Mouse (Mus musculus): Measurements from ENCODE around the gene Naa50. TPM values are rescaled to one million over a fixed set of nuclear protein-coding genes. Genes with fewer than 3 reads are reported as not detected.

Naa50 gene
- 123 TPM for polyA plus RNA-seq (2014; fragmentation: Illumina TruSeq; extraction: RNeasy Lipid Tissue Mini Kit (QIAGEN cat#74804); ENCODE audit: low read depth, low replicate concordance)

GRCm38 (mm10) chr16:44139536-44140185, at the start of gene Naa50, which contains the start of gene Atp6v1a:
Gene Naa50 (plus strand): TSS chr16:44139830.
Gene Atp6v1a (minus strand): TSS chr16:44139705.

GRCm38 (mm10) chr16:44173155-44173941, 33.7 kb downstream of the Naa50 start, which contains the start of gene Usf3:
Gene Usf3 (plus strand): TSS chr16:44173246.

Other genes starting within 250 kb of the Naa50 start
- gene Qtrt2, start 213.0 kb upstream of the Naa50 start, polyA plus RNA-seq (2014; fragmentation: Illumina TruSeq; extraction: RNeasy Lipid Tissue Mini Kit (QIAGEN cat#74804); ENCODE audit: low read depth, low replicate concordance), result 4.8 TPM
- 0.24 TPM for gene Zdhhc23, start 160.0 kb upstream of the Naa50 start, polyA plus RNA-seq (2014; fragmentation: Illumina TruSeq; extraction: RNeasy Lipid Tissue Mini Kit (QIAGEN cat#74804); ENCODE audit: low read depth, low replicate concordance)
- 77.9 TPM for gene Gramd1c, start 76.5 kb upstream of the Naa50 start, polyA plus RNA-seq (2014; fragmentation: Illumina TruSeq; extraction: RNeasy Lipid Tissue Mini Kit (QIAGEN cat#74804); ENCODE audit: low read depth, low replicate concordance)
- gene Atp6v1a, start 125 bp upstream of the Naa50 start, polyA plus RNA-seq (2014; fragmentation: Illumina TruSeq; extraction: RNeasy Lipid Tissue Mini Kit (QIAGEN cat#74804); ENCODE audit: low read depth, low replicate concordance), result 46.9 TPM
- 13.5 TPM for gene Usf3, start 33.4 kb downstream of the Naa50 start, polyA plus RNA-seq (2014; fragmentation: Illumina TruSeq; extraction: RNeasy Lipid Tissue Mini Kit (QIAGEN cat#74804); ENCODE audit: low read depth, low replicate concordance)
- not detected for gene Sidt1, start 193.4 kb downstream of the Naa50 start, polyA plus RNA-seq (2014; fragmentation: Illumina TruSeq; extraction: RNeasy Lipid Tissue Mini Kit (QIAGEN cat#74804); ENCODE audit: low read depth, low replicate concordance)
- 4.3 TPM for gene Spice1, start 207.3 kb downstream of the Naa50 start, polyA plus RNA-seq (2014; fragmentation: Illumina TruSeq; extraction: RNeasy Lipid Tissue Mini Kit (QIAGEN cat#74804); ENCODE audit: low read depth, low replicate concordance)

All from liver, adult 10 weeks (tissue).